Comparison of ENCODE assay signal across 9 mouse cellular contexts in the genomic region with DNA sequence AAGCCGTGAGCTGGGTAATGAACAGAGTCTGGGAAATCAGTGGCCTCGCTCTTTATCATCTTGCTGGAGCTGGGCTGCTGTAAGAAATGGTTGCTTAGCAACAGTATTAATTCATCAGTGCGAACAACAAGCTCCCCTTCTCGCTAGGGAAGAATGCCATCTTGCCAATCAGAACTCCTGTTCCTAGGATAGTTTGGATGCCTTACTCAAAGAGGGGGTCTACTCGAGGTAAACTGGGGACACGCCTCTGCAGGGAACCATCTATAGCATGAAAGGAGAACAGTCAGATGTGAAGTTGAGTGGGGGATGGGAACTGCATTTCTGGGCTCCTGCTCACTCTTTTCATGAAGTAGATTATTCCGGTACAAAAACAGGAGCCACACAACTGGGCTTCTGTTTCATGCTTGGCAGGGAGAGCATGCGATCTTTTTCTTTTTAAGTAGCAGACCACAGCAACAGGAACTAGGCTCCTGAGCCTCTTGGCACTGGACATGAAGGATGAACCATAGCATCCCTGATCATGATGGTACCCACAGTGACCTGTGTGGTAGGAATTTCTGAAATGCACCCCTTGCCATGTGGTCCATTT. TPM values are rescaled to one million over a fixed set of nuclear protein-coding genes. Genes with fewer than 3 reads are reported as not detected.
DNase-seq lines count a peak whose midpoint lies in the region; ATAC-seq and TF ChIP-seq lines count a peak whose summit lies in the region.
"Had no signal": no experiment of that assay in that cellular context is flagged by ENCODE, and none has a peak within 500 bp of the region (broad histone marks: within the 10 kb centered on the region; RNA-seq: fewer than 3 reads in every experiment).

No protein-coding gene starts in this region.

- 11% methylated on average over 8 of the region's 8 CpGs for WGBS in hindbrain, embryonic 12.5 days
- 25% methylated on average over 8 of the region's 8 CpGs for WGBS in midbrain, embryonic 10.5 days
- 44% methylated on average over 8 of the region's 8 CpGs for WGBS in intestine, postnatal 0 days

- peak; percentile 54 for DNase-seq in MN1 (ENCODE audit: low spot score)
- DNase-seq in embryo, embryonic 10.5 days (ENCODE audit: low spot score): peak; percentile 79
- DNase-seq in midbrain, embryonic 10.5 days (ENCODE audit: low spot score): peak; percentile 63
- no peak for DNase-seq in thymus, postnatal 25 days
- no peak for DNase-seq in urinary bladder, adult 2 months (ENCODE audit: low spot score)

- H3K4me1 ChIP-seq in hindbrain, embryonic 12.5 days: peaks cover 31% of the 10 kb centered on the region
- peaks cover 42% of the 10 kb centered on the region for H3K4me1 ChIP-seq in midbrain, embryonic 10.5 days
- H3K4me1 ChIP-seq in intestine, postnatal 0 days (replicated peaks; ENCODE audit: control insufficient read depth, insufficient read depth, low read length): no peaks in the 10 kb centered on the region

- no peaks in the 10 kb centered on the region for H3K27me3 ChIP-seq in hindbrain, embryonic 12.5 days
- H3K27me3 ChIP-seq in midbrain, embryonic 10.5 days (ENCODE audit: low read depth, poor library complexity, severe bottlenecking): peaks cover 4% of the 10 kb centered on the region
- peaks cover 17% of the 10 kb centered on the region for H3K27me3 ChIP-seq in intestine, postnatal 0 days (replicated peaks; ENCODE audit: control insufficient read depth, insufficient read depth, low read length)

- H3K27ac ChIP-seq in hindbrain, embryonic 12.5 days: peak overlapping the region; percentile 83
- H3K27ac ChIP-seq in midbrain, embryonic 10.5 days (replicated peaks): peak overlapping the region; percentile 82
- H3K27ac ChIP-seq in intestine, postnatal 0 days (ENCODE audit: low read depth, low read length): no peak overlapping the region
- H3K27ac ChIP-seq: heart, adult 2 months had no signal

- H3K4me2 ChIP-seq in hindbrain, embryonic 12.5 days (replicated peaks): peak overlapping the region; percentile 42
- H3K4me2 ChIP-seq in intestine, postnatal 0 days (replicated peaks; ENCODE audit: low read depth): no peak overlapping the region

- H3K9me3 ChIP-seq in hindbrain, embryonic 12.5 days (replicated peaks): no peaks in the 10 kb centered on the region; the same call in 1 of the 2 replicates
- H3K9me3 ChIP-seq in midbrain, embryonic 10.5 days (replicated peaks): no peaks in the 10 kb centered on the region
- H3K9me3 ChIP-seq in intestine, postnatal 0 days (ENCODE audit: control insufficient read depth): no peaks in the 10 kb centered on the region

- peak overlapping the region; percentile 10; the same call in 1 of the 2 replicates for H3K4me3 ChIP-seq in hindbrain, embryonic 12.5 days
- H3K4me3 ChIP-seq in midbrain, embryonic 10.5 days: peak overlapping the region; percentile 35
- H3K4me3 ChIP-seq in intestine, postnatal 0 days (ENCODE audit: low read depth, low read length): no peak overlapping the region
- H3K4me3 ChIP-seq: heart, adult 2 months had no signal

- no peak for TF ChIP-seq CTCF in intestine, postnatal 0 days (IDR thresholded peaks at IDR 0.05; ENCODE audit: low read depth)

- H3K36me3 ChIP-seq in hindbrain, embryonic 12.5 days: no peaks in the 10 kb centered on the region
- no peaks in the 10 kb centered on the region for H3K36me3 ChIP-seq in midbrain, embryonic 10.5 days
- no peaks in the 10 kb centered on the region for H3K36me3 ChIP-seq in intestine, postnatal 0 days (ENCODE audit: control insufficient read depth, insufficient read depth)

- H3K9ac ChIP-seq in hindbrain, embryonic 12.5 days: no peak overlapping the region
- no peak overlapping the region for H3K9ac ChIP-seq in intestine, postnatal 0 days (ENCODE audit: low read depth, low read length)

- peak; percentile 95 for ATAC-seq in hindbrain, embryonic 12.5 days (ENCODE audit: low FRiP score)
- ATAC-seq in megakaryocyte-erythroid progenitor cell, adult 5-6 weeks (replicated peaks; ENCODE audit: low FRiP score, low TSS enrichment, poor library complexity, severe bottlenecking): no peak
- no peak for ATAC-seq in intestine, postnatal 0 days

RNA-seq across cellular contexts. Expression of a gene that starts 22.9 kb away (rescaled TPM):
- 6.5 and 7.6 TPM in 2 replicates for polyA plus RNA-seq in hindbrain, embryonic 12.5 days (2016; fragmentation: Nextera tagmentation; extraction: Ambion mirVana)
- 4.6 and 5.8 TPM in 2 replicates for polyA plus RNA-seq in midbrain, embryonic 10.5 days (2016; fragmentation: Nextera tagmentation; extraction: Ambion mirVana)
- total RNA-seq in megakaryocyte-erythroid progenitor cell, adult 5-6 weeks (2014; fragmentation: Nextera tagmentation): not detected in 2 replicates
- not detected in 2 replicates for total RNA-seq in megakaryocyte-erythroid progenitor cell, adult 5-6 weeks (2017)
- polyA plus RNA-seq in intestine, postnatal 0 days (2015; fragmentation: Nextera tagmentation; extraction: Ambion mirVana): 20.3 and 25.1 TPM in 2 replicates
- 71.6 and 95.8 TPM in 2 replicates for polyA plus RNA-seq in urinary bladder, adult 2 months (2012; rRNA removed)

RNA-seq across cellular contexts. Expression of a gene that starts 29.9 kb away (rescaled TPM):
- polyA plus RNA-seq in hindbrain, embryonic 12.5 days (2016; fragmentation: Nextera tagmentation; extraction: Ambion mirVana): not detected in 2 replicates
- polyA plus RNA-seq in midbrain, embryonic 10.5 days (2016; fragmentation: Nextera tagmentation; extraction: Ambion mirVana): not detected in 2 replicates
- not detected in 2 replicates for total RNA-seq in megakaryocyte-erythroid progenitor cell, adult 5-6 weeks (2014; fragmentation: Nextera tagmentation)
- total RNA-seq in megakaryocyte-erythroid progenitor cell, adult 5-6 weeks (2017): not detected in 2 replicates
- polyA plus RNA-seq in intestine, postnatal 0 days (2015; fragmentation: Nextera tagmentation; extraction: Ambion mirVana): not detected in 2 replicates
- polyA plus RNA-seq in urinary bladder, adult 2 months (2012; rRNA removed): not detected in 2 replicates
- total RNA-seq: heart, adult 2 months had no signal
- polyA plus RNA-seq: heart, adult 2 months had no signal

Comparison
In these comparisons a context has a peak if more than half of its experiments do, and no peak if none do; other contexts are left out.
1. DNase-seq: peak in MN1 (single experiment), embryo, embryonic 10.5 days (single experiment) and midbrain, embryonic 10.5 days (single experiment); none in thymus, postnatal 25 days (single experiment) and urinary bladder, adult 2 months (single experiment).